Mouse (Mus musculus) ES-E14 (cell line): Measurements from ENCODE around the gene Cep152.

Source experiments
- CHD2 ChIP-seq: IDR thresholded peaks from 2 replicates; pipeline ENCODE4 v1.6.1; 2014; ENCODE audit warnings: mild to moderate bottlenecking, low read depth, low read length, inconsistent platforms
- HCFC1 ChIP-seq: IDR thresholded peaks from 2 replicates; pipeline ENCODE4 v1.6.1; 2012; ENCODE audit warnings: low read length, inconsistent platforms, borderline replicate concordance; ENCODE audit not compliant: insufficient read depth
- MAFK ChIP-seq: IDR thresholded peaks from 2 replicates; pipeline ENCODE4 v1.6.1; 2014; ENCODE audit warnings: mild to moderate bottlenecking, low read depth, low read length, inconsistent platforms; ENCODE audit not compliant: insufficient read depth
- ZC3H11A ChIP-seq: IDR thresholded peaks from 2 replicates; pipeline ENCODE4 v1.6.1; 2012; ENCODE audit warnings: low read depth, mild to moderate bottlenecking, inconsistent platforms, low read length, borderline replicate concordance
- ZNF384 ChIP-seq: IDR thresholded peaks from 2 replicates; pipeline ENCODE4 v1.6.1; 2012; ENCODE audit warnings: low read depth, low read length, inconsistent platforms

GRCm38 (mm10) chr2:125650742-125651352, 25.9 kb upstream of the Cep152 start:
- no peak for TF ChIP-seq HCFC1
- no peak for TF ChIP-seq ZC3H11A
- TF ChIP-seq ZNF384 = no peak
- no peak for TF ChIP-seq CHD2
- no peak for TF ChIP-seq MAFK
